Mouse (Mus musculus) lung, postnatal 4 days (tissue): ENCODE results near the gene Ung.

ENCODE experiments used
- DNase-seq, 2 experiments: peaks; one replicate each; pipeline ENCODE4 v3.0.0; 2021

The Ung gene

DNA sequence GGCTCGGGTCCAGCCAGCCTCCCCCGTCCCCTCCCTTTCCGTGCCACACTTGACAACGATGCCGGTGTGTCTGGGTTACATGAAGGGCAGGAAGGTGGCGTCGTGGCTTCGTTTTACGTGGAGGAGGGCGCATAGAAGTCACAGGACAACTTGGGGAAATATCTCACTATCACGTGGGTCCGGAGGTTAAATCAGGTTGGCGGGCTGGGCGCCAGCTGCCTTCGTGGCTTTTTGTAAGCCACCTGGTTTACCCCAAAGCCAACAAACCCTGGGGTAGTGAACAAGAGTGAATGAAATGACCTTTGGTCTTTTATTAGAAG lies 1.3 kb downstream of the Ung start:
- no peak for DNase-seq

DNA sequence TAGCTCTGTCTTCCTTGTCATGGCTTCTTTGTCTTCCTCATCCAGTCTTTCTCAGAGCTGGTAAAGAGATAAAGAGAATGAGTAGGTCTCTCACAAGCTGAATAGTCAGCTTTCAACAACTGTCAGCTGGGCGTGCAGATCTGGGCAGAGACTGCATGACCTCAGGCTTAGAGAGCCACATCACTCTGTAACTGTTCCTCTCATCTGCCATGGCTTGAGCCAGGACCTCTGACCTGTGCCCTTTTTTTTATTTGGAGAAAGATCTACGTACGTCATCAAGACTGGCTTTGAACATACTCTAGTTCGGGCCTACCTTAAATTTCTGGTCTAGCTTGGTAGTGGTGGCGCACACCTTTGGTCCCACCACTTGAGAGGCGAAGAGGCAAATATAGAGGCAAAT lies 2.7 kb downstream of the Ung start:
- DNase-seq = no peak

DNA sequence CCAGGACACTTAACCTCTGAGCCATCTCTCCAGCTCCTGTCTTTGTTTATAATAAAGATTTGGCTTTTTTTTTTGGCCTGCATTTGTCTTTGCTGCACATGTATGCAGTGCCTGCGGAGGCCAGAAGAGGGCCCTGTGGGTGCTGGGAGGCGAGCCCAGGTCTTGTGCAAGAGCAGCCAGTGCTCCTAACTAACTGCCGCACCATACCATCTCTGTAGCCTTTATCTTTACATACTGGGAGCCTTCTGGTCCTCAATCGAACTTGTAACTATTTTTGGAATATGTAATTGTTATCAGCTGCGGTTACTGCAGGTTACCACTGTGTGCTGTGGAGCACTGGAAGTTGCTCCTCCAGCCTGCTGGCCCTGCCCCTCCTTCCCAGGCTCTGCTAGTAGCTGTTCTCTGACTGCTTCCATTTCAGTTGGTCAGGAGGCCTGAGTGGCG lies 3.9 kb downstream of the Ung start:
- peak; percentile 75 to 79 for DNase-seq

DNA sequence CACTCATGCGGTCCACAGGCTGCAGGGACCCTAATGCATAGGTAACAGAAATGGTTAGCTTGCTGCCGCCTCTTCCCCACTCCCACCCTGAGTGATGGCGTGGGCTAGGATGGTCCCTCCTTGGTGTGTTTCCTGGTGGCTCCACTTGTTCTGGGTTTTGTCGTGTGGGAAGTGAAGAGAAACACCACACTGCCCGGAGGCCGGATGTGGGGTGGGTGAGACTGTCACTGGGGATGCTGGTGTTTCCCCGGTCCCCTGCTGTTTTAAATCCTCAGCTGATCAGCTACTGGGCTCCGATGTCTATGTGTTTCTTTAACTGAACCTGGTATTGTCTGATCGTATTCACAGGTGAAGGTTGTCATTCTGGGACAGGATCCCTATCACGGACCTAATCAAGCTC lies 5.3 kb downstream of the Ung start:
- DNase-seq = no peak

DNA sequence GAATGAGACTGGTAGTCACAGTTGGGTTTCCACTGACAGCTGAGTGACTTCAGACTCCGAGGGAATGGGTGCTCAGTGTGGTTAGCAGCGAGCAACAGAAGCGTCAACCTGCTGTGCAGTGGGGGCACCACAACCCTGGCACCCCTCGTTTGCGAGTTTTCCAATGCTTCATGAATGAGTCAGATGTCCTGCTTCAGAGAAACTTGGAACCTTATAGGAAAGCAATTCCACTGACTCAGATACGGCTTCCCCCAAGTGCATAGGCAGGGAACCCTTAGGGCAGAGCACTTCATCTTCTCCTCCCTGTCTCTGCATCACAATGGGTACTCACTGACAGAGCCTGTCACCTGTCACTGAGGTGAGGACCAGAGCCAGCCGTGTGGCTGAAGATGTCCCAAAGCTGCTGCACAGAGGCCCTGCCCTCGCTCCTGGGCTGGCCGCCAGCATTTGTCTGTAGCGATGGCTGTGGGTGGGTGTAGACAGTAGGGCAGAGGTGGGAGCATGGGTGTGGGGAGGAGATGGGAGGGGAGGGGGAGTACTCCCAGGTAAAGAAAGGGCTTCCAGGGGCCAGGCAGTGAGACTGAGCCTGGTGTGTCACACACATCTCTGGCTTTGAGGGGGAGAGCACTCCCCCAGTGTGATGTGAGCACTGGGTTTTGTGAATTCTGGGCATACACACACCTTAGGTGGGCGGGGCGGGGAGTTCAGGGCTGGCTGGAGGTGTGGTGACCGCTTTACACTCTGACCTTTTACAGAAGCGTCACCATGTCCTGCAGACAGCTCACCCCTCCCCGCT lies 7.5 kb downstream of the Ung start:
- no peak for DNase-seq

DNA sequence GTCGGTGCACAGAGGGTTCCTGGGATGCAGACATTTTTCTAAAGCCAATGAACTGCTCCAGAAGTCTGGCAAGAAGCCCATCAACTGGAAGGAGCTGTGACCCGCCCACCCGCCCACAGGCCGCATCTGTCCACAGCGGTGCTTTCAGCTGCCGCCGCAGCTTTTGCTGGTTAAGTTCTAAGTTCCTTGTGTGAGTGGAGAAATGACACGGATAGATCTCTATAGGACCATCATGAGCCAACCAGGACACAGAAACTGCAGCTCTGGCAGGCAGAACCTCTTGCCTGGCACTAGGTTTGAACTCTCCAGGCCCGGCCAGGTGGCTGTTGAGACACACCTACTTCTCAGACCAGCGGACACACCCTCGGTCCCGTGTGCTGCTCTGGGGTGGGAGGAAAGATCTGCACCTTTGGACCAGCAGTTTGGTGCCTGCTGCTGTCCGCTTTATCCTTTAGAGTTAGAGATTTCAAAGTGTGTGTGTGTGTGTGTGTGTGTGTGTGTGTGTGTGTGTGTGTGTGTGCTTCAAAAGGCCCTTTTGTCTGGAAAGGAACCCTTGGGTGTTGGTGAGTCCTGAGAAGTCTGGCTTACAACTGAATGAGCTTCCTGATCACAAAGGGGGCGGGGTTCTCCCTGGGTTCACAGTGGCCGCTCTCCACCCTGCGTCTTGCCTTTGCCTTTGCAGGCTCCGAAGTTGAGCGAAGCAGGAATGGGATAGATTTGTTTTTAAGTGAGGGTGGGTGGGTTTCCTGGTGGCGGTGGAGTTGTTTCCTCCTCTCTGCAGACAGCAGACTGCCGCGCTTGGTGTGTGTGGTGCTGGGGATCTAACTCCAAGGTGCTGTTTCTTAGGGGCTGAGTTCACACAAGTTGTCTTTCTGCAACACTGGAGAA lies 8.3 kb downstream of the Ung start:
- peak; percentile 52 to 62 for DNase-seq

DNA sequence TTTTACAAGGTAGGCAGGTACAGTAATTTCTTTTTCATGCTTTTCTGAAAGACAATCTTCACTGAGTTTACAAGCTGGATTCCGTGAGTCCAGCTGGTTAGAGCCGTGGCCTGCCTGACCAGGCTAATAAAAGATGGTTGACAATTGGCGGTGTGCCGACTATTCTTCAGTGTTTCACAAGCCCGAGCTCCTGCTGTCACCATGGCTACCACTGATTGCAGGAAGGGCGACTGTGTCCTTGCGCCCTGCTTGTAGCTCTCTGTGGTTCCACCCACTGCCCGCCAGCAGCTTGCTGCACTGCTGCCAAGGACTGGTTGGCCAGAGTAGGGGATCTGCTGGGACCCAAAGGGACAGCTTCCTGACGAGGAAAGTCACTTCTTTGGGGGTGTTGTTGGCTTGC lies 9.0 kb downstream of the Ung start:
- DNase-seq = peak; percentile 87 to 92

DNA sequence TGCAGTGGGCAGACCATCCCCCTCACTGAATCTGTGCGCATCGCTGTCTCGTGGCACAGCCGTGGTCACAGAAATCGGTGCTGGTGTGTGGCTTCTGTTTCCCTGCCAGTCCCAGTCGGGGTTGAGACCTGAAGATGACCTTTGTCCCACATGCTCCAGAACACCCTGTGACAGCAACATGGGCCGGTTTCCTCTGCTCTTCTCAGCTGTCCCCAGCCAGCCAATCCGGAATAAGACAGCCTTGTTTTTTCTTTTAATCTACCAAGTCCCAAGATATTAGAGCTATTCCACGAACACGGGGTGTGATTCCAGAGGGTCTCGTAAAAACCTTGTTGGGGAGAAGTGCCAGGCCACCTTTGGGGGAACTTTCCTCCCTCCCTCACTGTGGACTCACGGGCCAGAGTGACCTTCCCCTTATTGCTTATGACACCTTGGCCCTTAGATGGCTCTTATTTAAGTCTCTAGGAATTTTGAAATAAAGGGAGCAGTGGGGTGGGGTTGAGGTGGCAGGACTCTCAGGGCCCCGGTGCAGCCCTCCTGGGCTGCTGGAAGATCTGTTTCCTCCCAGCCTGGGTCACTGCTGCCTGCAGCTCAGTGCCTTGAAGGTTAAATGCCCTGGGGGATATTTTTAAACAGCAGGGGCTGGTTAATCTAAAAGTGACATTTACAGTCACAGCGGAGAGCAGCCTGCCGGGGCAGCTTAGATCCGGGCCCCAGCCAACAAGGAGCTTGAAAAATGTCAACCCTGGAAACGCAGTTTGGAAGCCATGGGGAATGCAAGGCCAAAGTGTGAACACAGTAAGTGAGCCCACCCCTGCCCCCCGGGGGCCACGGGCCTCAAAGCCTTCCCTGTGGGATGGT lies 16.1 kb downstream of the Ung start, which contains the start of gene Acacb:
Gene Acacb, plus strand, starts transcription at position 508 of the 861 bp plus-strand sequence.
- no peak for DNase-seq

DNA sequence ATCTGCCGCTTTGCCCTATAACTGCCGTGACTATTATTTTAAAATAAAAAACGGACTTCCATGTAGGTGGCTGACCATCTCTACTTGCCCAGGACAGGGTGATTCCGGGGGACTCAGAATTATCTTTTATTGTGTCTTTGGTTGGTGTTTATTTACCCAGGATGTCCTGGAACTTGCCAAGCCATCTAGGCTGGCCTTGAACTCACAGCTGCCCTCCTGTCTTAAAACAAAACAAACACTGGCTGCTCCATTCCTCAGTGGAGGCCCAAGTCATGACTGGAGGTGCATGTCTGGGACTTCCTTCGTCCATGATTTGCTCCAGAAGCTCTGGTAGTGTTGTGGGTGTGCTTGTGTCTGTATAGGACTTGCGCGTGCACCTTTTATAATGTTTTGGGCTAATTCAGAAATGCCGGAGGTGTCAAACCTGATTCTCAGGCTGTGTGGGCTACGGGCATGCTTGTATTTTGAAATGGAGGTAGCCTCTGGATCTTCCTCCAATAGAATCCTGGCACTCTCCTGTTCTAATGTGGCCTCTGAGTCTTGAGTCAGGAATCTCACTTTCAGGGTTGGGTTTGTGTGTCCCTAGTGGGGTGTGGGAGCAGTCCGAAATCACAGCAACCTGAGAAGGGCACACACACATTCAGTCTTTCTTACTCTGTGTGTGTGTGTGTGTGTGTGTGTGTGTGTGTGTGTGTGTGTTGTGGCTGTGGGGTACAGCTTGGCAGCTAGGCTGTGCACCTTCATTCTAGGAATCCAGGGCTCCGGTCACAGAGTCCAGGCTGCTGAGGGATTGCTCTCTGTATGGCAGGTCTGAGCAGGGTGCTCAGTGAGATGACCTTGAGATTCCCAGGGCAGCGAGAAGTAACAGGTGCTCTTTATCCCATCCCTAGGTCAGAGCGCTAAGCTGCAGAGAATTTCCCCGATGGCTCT lies 17.1 kb downstream of the Ung start:
- no peak for DNase-seq

DNA sequence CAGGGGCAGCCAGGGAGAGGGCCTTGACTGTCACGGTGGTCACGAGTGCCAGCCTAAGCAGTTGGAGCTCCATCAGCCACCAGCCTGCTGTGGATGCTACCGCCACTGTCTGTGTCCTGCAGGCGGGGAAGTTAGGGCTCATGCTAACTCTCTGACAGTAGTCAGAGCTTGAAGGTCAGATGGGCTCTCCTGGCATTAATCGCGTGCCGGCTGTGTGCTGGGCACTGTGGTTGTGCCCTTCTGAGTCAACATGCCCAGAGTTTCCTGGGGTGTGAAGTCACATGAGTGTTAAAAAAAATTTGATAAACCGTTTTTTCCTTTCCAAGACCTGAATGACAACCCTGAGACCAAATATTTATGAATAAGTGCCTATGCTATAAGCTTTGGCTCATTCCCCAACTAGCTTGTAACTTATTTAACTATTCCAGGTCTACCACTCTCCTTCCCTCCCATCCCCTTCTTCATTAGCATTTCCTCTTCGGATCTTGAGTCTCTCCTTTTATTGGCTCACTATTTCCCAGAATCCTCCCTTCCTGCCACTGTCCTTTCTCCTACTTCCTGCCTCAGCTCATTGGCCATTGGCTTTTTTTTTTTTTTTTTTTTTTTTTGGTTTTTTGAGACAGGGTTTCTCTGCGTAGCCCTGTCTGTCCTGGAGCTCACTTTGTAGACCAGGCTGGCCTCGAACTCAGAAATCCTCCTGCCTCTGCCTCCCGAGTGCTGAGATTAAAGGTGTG lies 22.3 kb downstream of the Ung start:
- no peak for DNase-seq

DNA sequence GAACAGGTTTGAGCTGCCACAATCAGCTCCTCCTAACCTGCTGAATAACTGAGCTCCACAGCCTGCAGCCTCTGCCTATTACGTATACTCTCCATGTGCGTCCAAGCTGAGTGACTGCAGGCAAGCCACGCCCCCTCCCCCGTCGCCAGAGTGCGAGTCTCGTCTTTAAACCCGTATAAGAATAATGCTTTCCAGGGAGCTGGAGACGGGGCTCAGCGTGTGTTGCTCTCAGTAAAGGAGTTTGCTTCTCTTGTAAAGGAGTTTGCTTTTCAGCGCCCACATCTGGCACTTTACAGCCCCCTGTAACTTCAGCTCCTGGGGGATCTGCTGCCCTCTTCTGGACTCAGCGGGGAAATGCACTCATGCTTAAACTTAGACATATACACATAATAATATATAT lies 23.3 kb downstream of the Ung start:
- DNase-seq = peak in 1 of 2 experiments; percentile 18

DNA sequence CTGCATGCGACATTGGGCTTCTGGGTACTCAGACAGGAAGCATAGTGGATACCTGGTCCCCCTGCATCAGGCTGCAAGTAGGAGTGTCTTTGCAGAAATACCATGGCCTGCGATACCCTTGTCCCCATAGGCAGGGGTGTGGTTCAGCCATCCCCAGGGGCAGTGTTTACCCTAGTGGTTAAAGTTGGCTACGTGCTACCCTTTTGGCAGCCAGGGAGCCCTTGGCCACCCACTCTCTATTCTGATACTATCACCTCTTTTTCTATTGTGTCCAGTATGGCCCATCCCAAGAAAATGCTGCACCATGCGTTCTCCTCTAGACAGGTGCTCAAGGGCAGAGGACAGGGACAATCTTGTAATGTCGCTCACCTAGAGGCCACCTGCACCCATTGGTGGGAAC lies 24.6 kb downstream of the Ung start:
- DNase-seq = no peak

DNA sequence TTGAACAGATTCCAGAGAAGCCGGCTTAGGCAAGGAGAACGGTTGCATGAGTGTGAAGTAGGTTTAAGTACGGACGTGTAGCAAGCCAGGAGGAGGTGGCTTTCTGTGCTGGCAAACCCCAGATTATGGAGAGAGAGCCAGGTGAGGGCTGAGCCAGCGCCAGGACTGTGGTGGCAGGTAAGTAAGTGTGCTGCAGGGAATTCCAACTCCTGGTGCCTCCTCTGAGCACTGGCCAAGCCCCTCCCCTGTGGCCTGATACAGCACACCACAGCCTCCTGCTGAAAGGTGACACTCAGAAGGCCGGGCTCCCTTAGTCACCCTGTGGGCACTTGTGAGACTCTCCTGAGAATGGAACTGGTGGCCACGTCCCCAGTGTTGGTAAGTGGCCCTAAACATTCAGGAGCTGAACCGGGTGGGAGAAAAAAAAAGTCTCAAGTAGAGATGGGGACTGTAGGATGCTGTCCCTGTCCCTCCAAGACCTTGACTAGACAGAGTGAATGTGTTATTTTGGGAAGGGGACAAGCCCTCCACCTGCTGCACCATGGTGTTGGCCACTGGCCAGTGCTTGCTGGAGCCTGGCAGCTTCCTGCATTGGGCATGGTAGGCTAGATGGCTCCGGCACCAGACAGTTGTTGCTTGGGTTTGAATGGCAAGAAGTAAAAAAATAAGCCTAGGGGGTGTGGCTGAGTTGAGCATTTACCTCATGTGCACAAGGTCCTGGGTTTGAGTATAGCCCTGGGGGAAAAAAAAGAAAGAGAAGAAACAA lies 25.2 kb downstream of the Ung start:
- peak; percentile 44 to 68 for DNase-seq

DNA sequence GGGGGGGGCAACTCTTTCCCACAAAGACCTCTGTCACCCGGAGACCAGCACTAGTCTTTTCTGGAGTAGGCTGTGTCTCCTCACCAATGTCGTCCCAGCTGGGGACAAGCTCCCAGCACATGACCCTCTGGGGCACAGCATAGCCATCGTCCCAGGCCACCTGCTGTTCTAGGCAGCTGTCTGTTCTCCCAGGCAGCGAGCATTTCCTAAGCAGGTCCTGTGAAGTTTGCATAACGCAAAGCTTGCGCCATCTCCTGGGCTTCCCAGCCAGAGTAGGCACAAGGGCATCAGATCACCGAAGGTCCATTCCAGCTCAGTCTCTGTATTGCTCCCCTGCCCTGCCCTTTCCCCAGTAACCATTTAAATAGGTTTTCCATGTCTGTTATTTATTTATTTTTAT lies 27.1 kb downstream of the Ung start:
- peak in 1 of 2 experiments; percentile 48 for DNase-seq

DNA sequence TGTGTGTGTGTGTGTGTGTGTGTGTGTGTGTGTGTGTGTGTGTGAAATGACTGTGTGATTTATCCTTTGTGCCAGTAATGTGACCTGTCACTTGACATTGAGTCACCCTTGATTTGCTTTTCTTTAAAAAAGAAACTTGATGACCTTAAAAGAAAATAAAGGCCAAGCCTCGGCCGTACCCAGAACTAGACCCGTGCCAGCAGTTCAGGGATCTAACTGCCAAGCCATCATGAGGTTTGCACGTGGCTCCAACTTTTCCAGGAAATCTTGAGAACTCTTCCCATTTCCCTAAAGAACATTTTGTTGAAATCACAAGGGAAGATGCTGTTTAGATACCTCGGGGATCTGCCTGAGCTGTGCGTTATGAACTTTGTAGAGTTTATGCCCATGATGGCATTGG lies 31.2 kb downstream of the Ung start:
- no peak for DNase-seq

DNA sequence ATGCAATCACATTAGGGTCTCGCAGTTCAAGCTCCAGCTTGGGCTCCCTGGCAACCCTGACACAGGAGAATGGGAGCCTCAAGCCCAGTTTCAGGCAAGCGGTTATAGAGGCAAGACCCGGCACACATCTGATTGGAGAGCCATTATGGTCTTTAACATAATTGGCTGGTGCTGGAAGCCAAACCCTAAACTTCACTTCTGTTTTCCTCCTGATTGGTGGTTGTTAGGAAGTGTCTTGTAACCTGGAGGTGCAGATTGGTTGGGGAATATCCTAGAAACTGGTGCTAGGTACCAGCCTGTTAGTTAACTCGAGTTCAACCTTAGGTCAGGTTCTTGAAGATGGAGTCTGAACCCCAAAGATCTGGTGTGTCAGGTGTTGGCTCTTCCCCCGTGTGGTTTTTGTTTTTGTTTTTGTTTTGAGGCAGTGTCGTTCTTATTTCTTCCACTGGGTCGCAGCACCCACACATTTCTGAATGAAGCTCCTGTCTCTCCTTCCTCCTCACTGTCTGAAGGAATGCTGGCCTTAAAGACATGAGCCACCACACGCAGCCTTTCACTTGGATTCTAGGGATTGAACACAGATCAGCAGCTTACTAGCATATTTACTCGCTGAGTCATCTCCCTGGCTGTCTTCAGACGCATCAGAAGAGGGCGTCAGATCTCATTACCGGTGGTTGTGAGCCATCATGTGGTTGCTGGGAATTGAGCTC lies 32.1 kb downstream of the Ung start:
- no peak for DNase-seq

DNA sequence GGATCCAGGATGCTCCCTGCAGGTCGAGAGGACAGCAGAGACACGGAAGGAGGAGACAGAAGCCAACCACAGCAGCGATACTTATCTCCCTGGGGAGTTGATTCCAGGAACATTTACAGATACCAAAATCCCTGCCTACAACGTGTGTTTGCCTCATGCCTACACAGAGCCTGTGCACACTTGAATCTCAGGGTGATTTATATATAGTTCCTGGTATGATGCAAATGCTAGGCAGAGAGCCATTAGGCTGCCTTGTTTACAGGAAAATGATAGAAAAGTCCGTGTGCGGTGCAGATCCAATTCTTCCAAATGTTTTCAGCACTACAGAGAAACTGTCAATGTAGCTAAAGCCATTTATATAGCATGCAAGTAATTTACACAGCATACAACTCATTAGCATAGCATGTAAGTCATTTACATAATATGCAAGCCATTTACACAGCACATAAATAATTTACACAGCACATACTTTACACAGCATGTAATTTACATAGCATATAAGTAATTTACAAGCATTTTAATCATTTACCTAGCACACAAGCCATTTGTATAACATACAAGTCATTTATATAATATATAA lies 33.0 kb downstream of the Ung start:
- DNase-seq = no peak

DNA sequence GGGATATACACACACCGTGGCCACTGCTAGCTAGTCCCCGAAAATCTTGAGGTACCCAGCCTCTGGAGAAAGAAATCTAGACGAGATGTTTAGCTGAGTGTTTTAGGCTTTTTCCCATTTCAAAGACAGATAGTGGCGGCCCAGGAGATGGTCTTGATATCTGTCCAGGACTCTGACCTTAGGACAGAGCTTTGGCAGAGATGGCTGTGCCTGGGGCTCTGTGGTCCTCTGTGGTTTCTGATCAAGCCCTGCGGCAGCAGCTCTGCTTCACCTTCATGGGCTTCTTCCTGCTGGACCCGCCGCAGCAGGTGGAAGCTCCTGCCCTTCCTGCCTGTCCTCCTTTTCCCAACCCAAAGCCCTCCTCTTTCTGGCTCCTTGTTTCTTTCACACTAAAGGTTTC lies 40.2 kb downstream of the Ung start:
- DNase-seq = no peak

DNA sequence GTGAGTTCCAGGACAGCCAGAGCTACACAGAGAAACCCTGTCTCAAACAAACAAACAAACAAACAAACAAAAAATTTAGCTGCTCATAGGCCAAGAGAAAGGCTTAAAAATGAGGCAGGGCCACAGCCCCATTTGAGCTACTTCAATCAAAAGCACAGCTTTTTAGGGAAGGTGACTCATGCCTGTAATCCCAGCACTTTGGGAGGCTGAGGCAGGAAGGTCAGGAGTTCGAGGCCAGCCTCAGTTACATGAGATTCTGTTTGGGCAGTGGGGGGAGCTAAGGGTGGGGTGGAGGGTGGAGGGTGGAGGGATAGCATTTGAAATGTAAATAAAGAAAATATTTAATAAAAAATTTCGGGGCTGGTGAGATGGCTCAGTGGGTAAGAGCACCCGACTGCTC lies 42.8 kb downstream of the Ung start:
- no peak for DNase-seq
